Mouse (Mus musculus): ENCODE data around the gene Dkk2.

Gene Dkk2

DNA sequence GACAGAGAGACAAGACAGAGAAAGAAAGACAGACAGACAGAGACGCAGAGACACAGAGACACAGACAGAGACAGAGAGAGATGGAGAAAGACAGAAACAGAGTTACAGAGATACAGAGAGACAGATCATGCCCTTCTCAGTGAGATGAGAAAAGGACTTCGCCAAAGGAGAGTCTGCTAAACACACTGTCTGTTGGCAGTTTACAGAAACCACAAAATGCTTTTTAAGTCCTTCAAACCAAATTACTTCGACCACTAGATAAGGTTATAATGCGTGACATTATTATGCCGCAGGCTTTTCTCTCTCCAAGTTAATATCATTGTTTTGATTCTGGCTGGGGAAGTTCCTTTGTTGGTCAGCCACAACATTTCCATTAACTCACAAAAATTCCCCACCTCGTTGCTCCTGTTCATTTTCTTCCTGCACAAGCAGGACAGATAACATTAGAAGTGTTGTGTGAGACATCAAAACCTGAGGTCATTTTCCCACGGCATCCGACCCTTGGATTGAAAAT is 40.2 kb downstream of the Dkk2 start:
- DNase-seq (ENCODE audit: low spot score) = no peak

- DNase-seq (ENCODE audit: low spot score) = no peak
These were observed 44.7 kb downstream of the Dkk2 start for GRCm38 (mm10) chr3:132129730-132130274.

DNA sequence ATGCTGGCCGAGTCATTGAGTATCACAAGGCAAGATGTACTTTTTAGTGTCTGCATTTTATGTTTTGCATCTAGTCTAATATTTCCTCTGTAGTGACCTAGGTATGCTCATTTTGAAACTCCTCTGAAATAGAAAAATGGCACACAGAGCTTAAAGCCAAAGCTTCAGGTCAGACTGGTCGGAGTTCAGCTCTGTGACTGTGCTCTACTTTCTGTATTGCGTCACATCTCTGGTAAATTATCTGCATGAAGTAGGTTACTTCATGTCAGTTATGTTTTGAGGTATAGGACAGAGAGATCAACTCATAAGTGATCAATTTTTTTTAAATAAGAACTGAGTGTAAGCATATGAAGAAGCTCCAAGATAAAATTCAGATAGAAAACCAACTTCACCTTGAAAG is 45.7 kb downstream of the Dkk2 start:
- DNase-seq (ENCODE audit: low spot score) = no peak

DNA sequence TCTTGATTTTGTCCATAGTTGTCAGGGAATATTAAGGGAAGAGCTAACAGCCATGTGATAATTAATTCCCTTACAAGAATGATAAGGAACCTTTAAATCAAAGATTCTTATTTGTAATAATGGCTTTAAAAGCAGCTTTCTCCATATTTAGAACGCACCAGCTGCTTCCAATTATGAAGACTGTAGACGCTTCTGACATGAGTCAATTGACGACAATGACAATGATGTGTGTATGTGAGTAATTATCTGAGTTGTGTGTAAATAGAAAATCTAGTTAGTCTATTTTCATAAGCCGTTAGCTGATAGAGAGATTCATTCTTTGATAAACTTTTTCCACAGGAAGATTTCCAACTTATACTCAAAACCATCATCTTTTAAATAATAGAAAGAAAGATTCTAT is 46.8 kb downstream of the Dkk2 start:
- no peak for DNase-seq (ENCODE audit: low spot score)

- no peak for DNase-seq (ENCODE audit: low spot score)
These were observed 49.4 kb downstream of the Dkk2 start for GRCm38 (mm10) chr3:132134502-132134901.

GRCm38 (mm10) chr3:132137802-132138378 is 52.8 kb downstream of the Dkk2 start:
- DNase-seq (ENCODE audit: low spot score) = no peak

GRCm38 (mm10) chr3:132141031-132141430 is 55.9 kb downstream of the Dkk2 start:
- DNase-seq (ENCODE audit: low spot score) = no peak

DNA sequence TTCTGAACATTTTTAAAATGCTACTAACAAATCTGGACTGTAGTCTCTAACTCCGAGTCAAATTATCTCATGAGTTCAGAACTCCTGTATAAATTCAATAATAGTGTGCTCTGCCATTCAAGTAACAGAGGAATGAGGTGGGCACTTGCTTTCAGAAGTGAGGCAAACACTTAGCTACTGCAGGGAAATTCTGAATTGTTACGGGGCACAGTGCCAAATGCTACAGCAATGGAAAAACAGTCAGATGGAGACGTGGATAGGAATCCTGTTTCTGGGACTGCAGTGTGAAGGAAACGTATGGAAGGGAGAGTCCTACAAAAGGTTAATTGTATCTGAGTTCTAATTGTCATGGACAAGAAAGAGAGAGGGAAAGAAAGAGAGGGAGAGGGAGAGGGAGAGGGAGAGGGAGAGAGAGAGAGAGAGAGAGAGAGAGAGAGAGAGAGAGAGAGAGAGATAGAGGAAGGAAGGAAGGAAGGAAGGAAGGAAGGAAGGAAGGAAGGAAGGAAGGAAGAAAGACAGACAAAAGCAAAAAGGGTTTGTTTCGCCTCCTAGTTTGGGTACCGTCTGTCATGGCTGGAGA is 64.4 kb downstream of the Dkk2 start:
- no peak for DNase-seq (ENCODE audit: low spot score)

DNA sequence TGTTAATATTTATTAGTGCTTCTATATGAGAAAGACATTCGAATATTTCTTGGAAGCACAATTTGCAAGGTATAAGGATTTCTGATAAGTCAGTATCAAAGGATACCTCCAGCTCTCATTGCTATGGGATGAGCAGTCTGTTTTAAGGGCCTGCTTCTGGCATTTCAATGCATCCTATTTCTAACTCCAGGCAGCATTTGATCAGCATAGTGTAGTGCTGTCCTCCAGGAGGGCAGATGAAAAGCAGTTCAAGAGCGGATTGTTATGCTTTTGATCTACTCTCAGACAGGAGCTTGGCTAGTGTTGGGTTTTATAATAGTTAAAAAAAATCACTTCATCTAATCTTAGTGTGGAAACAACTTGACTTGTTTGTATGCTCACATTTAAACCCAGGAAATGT is 73.7 kb downstream of the Dkk2 start:
- no peak for DNase-seq (ENCODE audit: low spot score)

GRCm38 (mm10) chr3:132168911-132169310 is 83.8 kb downstream of the Dkk2 start:
- no peak for DNase-seq (ENCODE audit: low spot score)

GRCm38 (mm10) chr3:132186888-132187552 is 101.9 kb downstream of the Dkk2 start:
- no peak for DNase-seq (ENCODE audit: low spot score)

DNA sequence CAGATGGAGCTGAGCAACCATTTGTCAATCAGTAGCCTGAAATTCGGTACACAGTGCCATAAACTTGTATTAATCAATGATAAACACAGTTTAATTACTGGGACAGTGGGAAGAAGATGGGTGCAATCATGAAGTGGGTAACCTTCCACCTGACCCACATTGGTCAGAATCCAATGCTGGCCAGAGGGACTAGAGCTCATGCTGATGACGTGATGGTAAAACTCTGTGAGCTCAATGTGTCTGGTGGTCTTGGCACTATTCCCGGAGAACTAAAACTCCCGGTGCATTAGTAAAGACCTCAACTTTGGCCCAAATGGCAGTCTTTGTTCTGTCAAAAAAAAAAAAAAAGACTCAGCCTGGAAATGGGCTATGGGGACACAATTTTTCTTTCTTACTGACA is 116.9 kb downstream of the Dkk2 start:
- no peak for DNase-seq (ENCODE audit: low spot score)

DNA sequence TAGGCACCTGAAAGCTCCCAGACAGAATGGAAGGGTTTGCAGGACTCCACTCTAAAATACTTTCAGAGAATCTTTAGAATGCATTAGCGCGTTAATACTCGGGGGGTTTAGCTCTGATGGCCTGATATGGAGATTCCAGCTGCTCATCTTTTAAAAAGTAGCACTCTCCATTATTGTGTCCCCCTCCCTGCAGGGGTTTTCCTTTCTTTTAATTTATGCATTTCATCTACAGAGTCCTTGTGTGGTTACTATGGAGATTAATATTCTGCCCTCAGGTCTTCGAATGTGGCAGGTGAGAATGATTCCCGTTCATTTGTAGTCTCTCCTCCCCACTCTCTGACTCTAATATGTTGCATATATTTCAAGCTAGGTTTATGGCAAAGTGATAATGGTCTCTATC is 117.6 kb downstream of the Dkk2 start:
- DNase-seq (ENCODE audit: low spot score) = no peak

- DNase-seq (ENCODE audit: low spot score) = peak; percentile 67
These were observed 122.4 kb downstream of the Dkk2 start for GRCm38 (mm10) chr3:132207469-132207868.

DNA sequence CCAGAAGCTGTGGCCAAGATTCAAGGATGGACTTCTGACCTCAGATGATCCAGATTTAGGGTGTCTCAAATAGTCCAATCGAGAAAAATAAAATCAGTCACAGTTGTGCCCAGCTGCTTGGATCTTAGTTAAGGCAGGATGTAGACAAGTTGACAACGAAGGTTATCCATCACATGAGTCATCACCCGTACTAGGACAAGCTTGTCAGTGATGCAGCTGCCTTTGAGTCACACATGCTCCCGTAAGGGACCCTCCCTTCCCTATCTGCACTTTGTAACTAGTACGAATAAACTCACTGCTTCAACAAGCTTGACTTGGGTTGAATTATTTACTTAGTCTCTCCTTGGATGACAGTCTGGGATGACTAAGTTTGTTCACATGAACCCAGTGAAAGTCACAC is 126.2 kb downstream of the Dkk2 start:
- DNase-seq (ENCODE audit: low spot score) = no peak

DNA sequence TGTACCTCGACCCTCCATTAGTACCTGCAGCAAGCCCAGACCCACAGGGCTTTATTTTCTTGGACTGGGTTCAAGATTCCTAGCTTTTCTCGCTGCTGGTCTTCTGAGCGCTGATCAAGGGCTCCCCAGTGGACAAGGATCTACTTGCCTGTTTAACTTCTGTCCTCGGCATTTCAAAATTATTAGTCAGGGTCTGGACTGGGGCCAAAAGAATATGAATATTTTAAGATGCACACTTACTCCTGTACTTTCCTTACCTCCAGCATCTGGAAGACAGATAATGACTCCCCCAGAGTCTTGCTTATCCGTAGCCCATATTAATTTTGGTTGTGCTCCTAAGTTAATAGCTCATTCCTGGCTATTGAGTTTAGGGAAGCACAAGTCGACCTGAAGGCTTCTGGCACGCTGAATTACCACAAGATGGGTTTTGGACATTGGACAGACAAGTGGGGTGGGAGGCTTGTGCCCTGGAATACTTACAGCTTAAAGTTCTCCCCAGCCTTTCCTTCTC is 134.9 kb downstream of the Dkk2 start:
- DNase-seq (ENCODE audit: low spot score) = no peak

DNA sequence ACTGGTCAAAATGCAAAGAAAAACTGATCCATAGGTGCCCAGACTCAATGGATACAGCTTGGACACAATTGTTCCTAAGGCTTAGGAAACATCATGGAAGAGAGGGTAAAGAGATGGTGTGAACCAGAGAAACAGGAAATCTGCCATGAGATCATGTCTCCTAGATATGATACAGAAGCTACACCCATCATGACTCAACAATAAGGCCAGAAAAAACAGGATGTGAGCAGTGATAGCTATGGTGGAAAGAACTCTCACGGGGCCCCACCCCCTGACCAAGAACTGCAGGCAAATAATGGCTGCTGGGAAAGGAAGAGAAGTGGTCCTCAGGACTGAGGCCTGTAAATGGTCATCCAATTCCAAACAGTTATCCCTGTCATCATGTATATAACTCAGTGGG is 142.5 kb downstream of the Dkk2 start:
- DNase-seq (ENCODE audit: low spot score) = no peak

Data from urinary bladder, postnatal 14 days (tissue).